Mouse (Mus musculus): ENCODE data around the gene Ttc26.
"Not testable (repeated sequence)": the region's sequence is repeated elsewhere in the genome, so short reads cannot be mapped to it uniquely, and the experiment has no call there.

Ttc26 gene

GRCm38 (mm10) chr6:38356661-38357433, 24.4 kb upstream of the Ttc26 start:
- DNase-seq (ENCODE audit: low spot score), result not testable (repeated sequence)

DNA sequence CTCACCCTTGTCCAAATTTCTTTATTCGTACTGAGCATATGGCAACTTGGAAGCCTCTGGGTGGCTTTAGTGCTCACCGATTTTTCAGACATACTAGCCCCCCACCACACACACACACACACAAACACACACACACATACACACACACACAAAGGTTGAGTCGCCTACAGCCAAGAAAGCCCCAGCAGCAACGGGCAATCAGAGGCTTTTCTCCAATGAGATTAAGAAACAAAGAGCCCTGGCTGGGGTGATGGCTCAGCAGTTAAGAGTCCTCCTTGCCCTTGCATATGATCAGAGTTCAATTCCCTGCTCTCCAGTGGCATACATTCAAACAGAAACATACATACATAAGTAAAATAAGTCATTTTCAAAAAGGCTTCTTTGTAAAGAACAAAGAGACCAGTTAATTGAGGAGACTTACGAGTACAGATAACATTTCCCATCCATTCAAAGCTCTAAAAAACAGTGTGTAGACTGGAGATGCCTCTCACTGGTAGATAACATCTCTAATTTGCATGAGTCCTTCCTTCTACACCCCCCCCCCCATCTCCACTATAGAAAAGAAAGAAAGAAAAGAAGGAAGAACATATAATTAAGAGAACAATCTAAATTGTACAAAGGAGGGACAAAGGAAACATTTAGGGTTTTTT, 23.5 kb upstream of the Ttc26 start:
- DNase-seq (ENCODE audit: low spot score), result no peak

DNA sequence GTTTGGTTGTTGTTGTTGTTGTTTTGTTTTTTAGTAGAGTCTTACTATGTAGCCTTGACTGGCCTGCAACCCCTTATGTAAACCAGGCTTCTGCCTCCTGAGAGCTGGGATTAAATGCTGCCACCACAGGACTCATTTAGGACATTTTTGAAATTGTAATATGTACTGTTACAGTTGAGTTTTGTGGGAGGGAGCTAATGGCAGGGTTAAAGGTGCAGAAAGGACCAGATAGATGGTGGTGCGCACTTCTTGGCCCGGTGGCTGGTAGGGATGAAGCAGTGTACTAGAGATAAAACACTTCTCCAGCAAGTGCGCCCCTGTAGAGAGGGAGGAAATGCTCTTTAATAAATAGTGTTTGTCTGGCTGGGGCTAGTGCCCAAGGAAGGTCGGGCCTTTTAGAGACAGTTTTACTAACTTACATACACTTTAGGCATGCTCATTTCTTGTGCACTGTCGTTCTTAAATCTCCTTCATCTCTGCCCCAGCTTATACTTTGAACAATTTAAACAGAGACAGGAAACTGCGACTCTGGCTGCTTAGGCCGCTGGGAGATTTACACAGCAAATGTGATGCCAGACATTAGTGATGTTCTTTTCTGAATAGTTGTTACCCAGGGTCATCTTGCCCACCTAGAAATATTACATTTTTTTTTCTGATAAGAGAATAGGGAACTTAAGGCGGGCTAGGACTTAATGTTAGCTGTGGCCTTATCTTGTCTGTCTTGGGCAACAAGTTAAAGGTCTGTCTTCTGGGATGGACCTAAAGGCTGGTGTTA, 22.8 kb upstream of the Ttc26 start:
- no peak for DNase-seq (ENCODE audit: low spot score)

DNA sequence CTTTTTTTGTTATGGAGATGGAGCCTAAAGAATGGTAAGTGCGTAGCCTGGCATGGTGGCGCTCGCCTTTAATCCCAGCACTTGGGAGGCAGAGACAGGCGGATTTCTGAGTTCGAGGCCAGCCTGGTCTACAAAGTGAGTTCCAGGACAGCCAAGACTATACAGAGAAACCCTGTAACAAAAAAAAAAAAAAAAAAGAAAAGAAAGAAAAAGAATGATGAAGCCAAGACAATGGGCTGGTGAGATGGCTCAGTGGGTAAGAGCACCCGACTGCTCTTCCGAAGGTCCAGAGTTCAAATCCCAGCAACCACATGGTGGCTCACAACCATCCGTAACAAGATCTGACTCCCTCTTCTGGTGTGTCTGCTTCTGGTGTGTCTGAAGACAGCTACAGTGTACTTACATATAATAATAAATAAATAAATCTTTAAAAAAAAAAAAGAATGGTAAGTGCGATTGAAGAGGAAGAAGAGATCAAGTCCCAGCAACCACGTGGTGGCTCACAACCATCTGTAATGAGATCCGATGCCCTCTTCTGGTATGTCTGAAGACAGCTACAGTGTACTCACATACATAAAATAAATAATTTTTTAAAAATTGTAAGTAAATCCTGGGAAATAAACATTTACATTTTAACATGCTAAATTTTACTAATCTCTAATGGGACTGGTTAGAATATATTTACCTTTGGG, 22.1 kb upstream of the Ttc26 start:
- not testable (repeated sequence) for DNase-seq (ENCODE audit: low spot score)

DNA sequence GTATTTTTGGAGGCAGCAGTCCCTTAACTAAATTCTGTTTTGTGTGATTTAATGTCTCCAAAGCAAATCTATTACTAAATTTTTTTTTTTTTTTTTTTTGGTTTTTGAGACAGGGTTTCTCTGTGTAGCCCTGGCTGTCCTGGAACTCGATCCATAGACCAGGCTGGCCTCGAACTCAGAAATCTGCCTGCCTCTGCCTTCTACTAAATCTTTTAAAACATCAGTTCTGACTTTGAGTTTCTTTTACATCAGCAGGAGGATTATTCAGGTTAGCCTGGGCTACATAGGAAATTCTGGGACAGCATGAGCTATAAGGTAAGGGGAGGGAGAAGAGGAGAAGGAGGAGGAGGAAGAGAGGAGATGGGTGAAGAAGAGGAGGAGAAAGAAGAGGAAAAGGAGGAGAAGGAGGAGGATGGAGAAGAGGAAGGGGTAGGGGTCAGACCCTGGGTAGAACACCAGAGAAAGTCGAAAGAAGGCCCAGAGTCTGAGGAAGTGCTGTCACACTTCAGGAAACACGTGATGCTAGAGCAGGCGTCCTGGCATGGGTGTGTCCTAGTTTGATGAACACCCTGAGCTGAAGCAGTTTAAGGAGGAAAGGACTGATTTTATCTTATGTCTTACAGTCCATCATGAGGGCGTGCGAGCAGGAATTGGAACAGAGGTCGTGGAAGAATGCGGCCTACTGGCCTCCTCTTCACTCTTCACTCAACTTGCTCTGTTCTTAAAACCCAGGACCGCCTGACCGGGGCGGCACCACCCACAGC, 21.4 kb upstream of the Ttc26 start:
- no peak for DNase-seq (ENCODE audit: low spot score)

- DNase-seq (ENCODE audit: low spot score), result no peak
These were observed 20.2 kb upstream of the Ttc26 start for GRCm38 (mm10) chr6:38361065-38361464.

DNA sequence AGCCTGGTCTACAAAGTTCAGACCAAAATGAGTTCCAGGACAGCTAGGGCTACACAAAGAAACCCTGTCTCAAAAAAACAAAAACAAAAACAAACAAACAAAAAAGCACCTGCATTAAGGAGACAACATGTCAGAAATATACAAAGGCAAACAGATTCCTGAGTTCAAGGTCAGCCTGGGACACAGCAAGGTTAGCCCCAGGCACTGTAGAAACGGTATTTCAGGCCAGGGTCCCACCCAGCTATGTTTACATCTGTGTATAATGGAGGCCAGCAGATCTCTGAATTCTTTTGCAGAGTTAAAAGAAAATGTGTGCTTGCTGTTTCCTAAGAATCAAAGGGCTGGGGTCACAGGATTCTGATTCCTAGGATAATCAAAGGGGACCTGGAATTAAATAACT, 19.3 kb upstream of the Ttc26 start:
- DNase-seq (ENCODE audit: low spot score), result no peak

- DNase-seq (ENCODE audit: low spot score), result no peak
These were observed 17.9 kb upstream of the Ttc26 start for GRCm38 (mm10) chr6:38363370-38363769.

GRCm38 (mm10) chr6:38364121-38364520, 17.1 kb upstream of the Ttc26 start:
- no peak for DNase-seq (ENCODE audit: low spot score)

DNA sequence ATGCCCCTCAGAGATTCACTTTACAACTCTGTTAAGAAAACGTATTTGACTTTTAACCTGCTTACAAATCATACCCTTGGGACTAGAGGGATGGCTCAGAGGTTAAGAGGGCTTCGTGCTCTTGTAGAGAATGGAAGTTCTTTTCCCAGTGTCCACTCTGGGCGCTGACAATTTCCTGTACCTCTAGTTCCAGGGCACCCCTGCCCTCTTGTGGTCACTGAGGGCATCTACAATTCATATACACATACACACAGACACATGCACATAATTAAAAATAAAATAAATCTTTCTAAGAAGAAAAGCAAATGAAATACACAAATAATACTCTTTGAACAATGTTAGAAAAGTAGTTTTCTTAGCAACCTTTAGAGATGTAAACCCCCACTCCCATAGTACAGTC, 11.3 kb upstream of the Ttc26 start:
- DNase-seq (ENCODE audit: low spot score), result no peak

DNA sequence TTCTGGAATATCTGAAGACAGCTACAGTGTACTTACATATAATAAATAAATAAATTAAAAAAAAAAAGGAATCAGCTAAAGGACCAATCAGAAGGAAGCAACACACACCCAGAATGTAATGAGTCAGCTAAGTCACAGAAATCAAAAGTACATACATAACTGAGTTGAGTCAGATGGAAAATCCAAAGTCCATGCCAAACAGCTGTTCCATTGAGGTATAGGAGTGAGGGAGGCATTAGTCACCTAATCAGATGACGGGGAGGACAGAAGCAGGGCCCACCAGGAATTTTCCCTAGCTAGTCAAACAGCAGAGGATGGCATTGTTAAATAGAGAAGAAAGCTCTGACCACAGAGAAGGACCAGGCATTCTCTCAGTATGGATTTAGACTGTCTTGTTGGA, 7.0 kb upstream of the Ttc26 start:
- DNase-seq (ENCODE audit: low spot score), result no peak

DNA sequence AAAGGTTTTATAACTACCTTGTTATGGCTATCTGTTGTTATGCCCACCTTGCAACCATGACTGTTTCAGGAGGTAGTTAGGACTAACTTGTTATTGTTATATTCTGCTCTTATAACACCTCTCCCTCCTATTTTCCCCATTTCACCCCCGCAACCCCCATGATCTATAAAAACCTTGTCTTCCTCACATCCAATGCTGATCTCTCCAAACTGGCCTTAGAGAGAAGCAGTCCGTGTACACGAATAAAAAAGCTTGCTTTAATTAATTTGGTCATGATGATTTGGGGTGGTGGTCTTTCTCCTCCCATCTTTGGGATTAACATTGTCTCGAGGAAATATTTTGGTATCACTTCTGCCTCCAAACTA, 523 bp upstream of the Ttc26 start:
- DNase-seq (ENCODE audit: low spot score), result no peak

DNA sequence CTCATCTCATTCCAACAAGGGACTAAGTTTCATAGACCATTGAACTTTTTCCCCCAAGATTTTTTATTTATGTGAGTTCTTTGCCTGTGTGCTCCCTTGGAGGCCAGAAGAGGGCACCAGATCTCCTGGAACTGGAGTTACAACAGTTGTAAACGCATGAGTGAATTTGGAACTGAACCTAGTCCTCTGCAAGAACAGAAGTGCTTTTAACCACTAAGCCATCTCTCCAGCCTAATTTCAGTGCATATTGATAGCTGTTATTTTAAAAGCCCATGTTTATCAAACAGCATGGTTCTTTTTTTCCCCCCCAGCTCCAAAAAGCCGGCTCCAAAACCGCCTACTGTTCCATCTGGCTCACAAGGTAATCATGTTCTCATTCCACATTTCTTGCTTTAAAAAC, 8.4 kb downstream of the Ttc26 start:
- no peak for DNase-seq (ENCODE audit: low spot score)

- DNase-seq (ENCODE audit: low spot score), result not testable (repeated sequence)
These were observed 51.2 kb downstream of the Ttc26 start for GRCm38 (mm10) chr6:38432457-38432856.

GRCm38 (mm10) chr6:38433261-38434033, 52.2 kb downstream of the Ttc26 start, which contains the start of gene Ubn2:
Gene Ubn2, plus strand, starts transcription at chr6:38433950.
- peak; percentile 98 for DNase-seq (ENCODE audit: low spot score)

GRCm38 (mm10) chr6:38434055-38435023, 53.1 kb downstream of the Ttc26 start:
- peak; percentile 32 for DNase-seq (ENCODE audit: low spot score)

DNA sequence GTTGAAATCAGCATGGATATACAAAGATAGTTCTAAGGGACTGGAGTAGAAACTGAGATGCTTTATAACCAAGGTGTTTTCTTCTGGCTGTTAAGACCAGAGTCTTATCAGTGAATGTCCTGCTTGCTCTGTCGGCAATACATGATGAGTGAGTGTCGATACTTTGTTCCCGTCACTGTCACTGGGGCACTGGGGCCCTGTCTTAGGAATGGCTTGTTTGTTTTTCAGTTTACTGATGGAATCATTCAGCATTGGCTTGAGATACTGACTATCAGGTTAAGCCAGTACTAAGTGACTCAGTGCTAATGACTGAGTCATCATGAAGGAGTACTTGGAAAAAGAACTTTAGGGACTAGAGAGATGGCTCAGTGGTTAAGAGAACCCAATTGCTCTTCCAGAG, 62.6 kb downstream of the Ttc26 start:
- DNase-seq (ENCODE audit: low spot score), result no peak

DNA sequence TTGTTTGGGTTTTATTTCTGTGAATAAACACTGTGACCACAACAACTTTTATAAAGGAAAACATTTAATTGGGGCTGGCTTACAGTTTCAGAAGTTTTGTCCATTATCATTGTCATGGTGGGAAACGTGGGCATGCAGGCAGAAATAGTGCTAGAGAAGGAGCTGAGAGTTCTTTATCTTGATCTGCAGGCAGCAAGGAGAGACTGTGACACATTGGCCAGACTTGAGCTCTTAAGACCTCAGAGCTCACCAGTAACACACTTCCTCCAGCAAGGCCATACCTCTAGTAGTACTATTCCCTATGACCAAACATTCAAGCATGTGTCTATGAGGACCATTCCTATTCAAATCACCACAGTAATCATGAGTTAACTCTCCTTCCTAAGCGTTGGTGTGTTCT, 67.0 kb downstream of the Ttc26 start:
- DNase-seq (ENCODE audit: low spot score), result no peak

- no peak for DNase-seq (ENCODE audit: low spot score)
These were observed 71.8 kb downstream of the Ttc26 start for GRCm38 (mm10) chr6:38453049-38453448.

DNA sequence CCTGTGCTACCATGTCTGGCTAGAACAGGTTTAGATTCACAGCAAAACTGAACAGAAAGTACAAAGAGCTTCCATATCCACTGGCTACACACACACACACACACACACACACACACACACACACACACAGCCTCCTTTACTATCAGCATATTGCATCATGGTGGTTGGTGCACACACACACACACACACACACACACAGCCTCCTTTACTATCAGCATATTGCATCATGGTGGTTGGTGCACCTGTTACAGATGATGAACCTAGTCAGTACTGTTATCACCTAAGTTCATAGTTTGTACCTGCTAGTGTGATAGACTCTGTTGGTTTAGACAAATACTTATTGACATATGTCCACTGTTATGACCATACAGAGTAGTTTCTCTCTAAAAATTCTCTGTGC, 75.2 kb downstream of the Ttc26 start:
- not testable (repeated sequence) for DNase-seq (ENCODE audit: low spot score)

Data from ovary, adult 18-20 months (tissue).